Mouse (Mus musculus) stomach, embryonic 14.5 days (tissue): ENCODE measurements around the gene Gas1. TPM values are rescaled to one million over a fixed set of nuclear protein-coding genes. Genes with fewer than 3 reads are reported as not detected.

Source experiments
- ATAC-seq: fragments of 200-750 bp; cut with Nextera tagmentation; 2 replicates; pipeline ENCODE4 v1.8.0; 2017; ENCODE audit warnings: low read depth, moderate TSS enrichment; ENCODE audit not compliant: insufficient number of reproducible peaks, insufficient read depth, low FRiP score
- H3K27ac ChIP-seq: fragments of 300-500 bp; sonication (generic); 2 replicates; pipeline ENCODE4 v1.5.1; 2014; ENCODE audit warnings: mild to moderate bottlenecking, low read length, moderate library complexity, mixed read lengths
- H3K27me3 ChIP-seq: fragments of 300-500 bp; sonication (generic); 2 replicates; pipeline ENCODE4 v1.6.1; 2014; ENCODE audit warnings: low read length, control low read depth, mixed read lengths; ENCODE audit not compliant: control insufficient read depth, insufficient read depth
- H3K36me3 ChIP-seq: fragments of 300-500 bp; sonication (generic); 2 replicates; pipeline ENCODE4 v1.6.1; 2014; ENCODE audit warnings: mild to moderate bottlenecking, control low read depth, low read length, moderate library complexity, mixed read lengths; ENCODE audit not compliant: control insufficient read depth, insufficient read depth
- H3K4me1 ChIP-seq: fragments of 300-500 bp; sonication (generic); 2 replicates; pipeline ENCODE4 v1.6.1; 2014; ENCODE audit warnings: low read length, control low read depth, mixed read lengths; ENCODE audit not compliant: control insufficient read depth, insufficient read depth
- H3K4me2 ChIP-seq: fragments of 300-500 bp; sonication (generic); replicated peaks from 2 replicates; pipeline ENCODE4 v1.6.1; 2014; ENCODE audit warnings: low read depth, low read length, control low read depth
- H3K4me3 ChIP-seq: fragments of 300-500 bp; sonication (generic); 2 replicates; pipeline ENCODE4 v1.5.1; 2014; ENCODE audit warnings: low read depth, low read length, control low read depth
- H3K9ac ChIP-seq: fragments of 300-500 bp; sonication (generic); replicated peaks from 2 replicates; pipeline ENCODE4 v1.6.1; 2014; ENCODE audit warnings: low read depth, mild to moderate bottlenecking, control low read depth, low read length, moderate library complexity, mixed read lengths
- H3K9me3 ChIP-seq: fragments of 300-500 bp; sonication (generic); 2 replicates; pipeline ENCODE4 v1.6.1; 2016; ENCODE audit warnings: low read depth, low read length, control low read depth; ENCODE audit not compliant: control insufficient read depth
- WGBS: fragments of 180-500 bp; shearing (Covaris S2); extraction: QIAGEN DNeasy Blood & Tissue Kit; methylation state at CpG from one replicate; pipeline ENCODE4 v1.1.7; 2014; 5-methylcytosine and 5-hydroxymethylcytosine counted together
- polyA plus RNA-seq: library from polyadenylated mRNA; unstranded; fragments of >200 nt; fragmentation: Nextera tagmentation; extraction: Ambion mirVana; gene quantifications from 2 replicates; pipeline ENCODE4 v1.2.1, GENCODE M21; 2014

Gene Gas1
- 82.3 and 109 TPM in 2 replicates for polyA plus RNA-seq

GRCm38 (mm10) chr13:60177106-60177796 is at the start of gene Gas1:
TSS of gene Gas1 (minus strand) at chr13:60177365.
- peak; percentile 92 for ATAC-seq
- Histone ChIP-seq H3K4me2 (peak within 1 kb of the TSS; percentile 49), H3K27me3 (no peaks in the 10 kb centered on the region), H3K36me3 (no peaks in the 10 kb centered on the region; the same call in 1 of the 2 replicates), H3K9me3 (no peaks in the 10 kb centered on the region), H3K4me1 (peaks cover 10% of the 10 kb centered on the region), H3K27ac (peak within 1 kb of the TSS; percentile 99), H3K9ac (peak within 1 kb of the TSS; percentile 99), H3K4me3 (peak within 1 kb of the TSS; percentile 85)
- under 1% methylated on average over 55 of the region's 59 CpGs for WGBS

GRCm38 (mm10) chr13:60226251-60226836 is 49.2 kb upstream of the Gas1 start:
- H3K27me3 ChIP-seq, result no peaks in the 10 kb centered on the region
- peak overlapping the region; percentile 84 for H3K27ac ChIP-seq
- peak; percentile 80; the same call in 1 of the 2 replicates for ATAC-seq
- 5% methylated on average over 9 of the region's 9 CpGs for WGBS
- H3K9ac ChIP-seq, result no peak overlapping the region
- H3K4me3 ChIP-seq, result no peak overlapping the region
- peaks cover 24% of the 10 kb centered on the region for H3K4me1 ChIP-seq
- no peaks in the 10 kb centered on the region for H3K36me3 ChIP-seq
- H3K4me2 ChIP-seq, result peak overlapping the region; percentile 20; the same call in 1 of the 2 replicates
- H3K9me3 ChIP-seq, result peaks cover 4% of the 10 kb centered on the region; the same call in 1 of the 2 replicates

- peaks cover 4% of the 10 kb centered on the region; the same call in 1 of the 2 replicates for H3K9me3 ChIP-seq
- H3K36me3 ChIP-seq, result no peaks in the 10 kb centered on the region
- peak overlapping the region; percentile 20; the same call in 1 of the 2 replicates for H3K4me2 ChIP-seq
- no peak for ATAC-seq
- WGBS, result 29% methylated on average over 1 of the region's 1 CpGs
- no peak overlapping the region for H3K9ac ChIP-seq
- H3K4me1 ChIP-seq, result peaks cover 23% of the 10 kb centered on the region
- H3K4me3 ChIP-seq, result no peak overlapping the region
- no peaks in the 10 kb centered on the region for H3K27me3 ChIP-seq
- H3K27ac ChIP-seq, result peak overlapping the region; percentile 84
Observed at GRCm38 (mm10) chr13:60225736-60226135, 48.6 kb upstream of the Gas1 start.

GRCm38 (mm10) chr13:60225276-60225675 is 48.1 kb upstream of the Gas1 start:
- Histone ChIP-seq H3K4me3 (no peak overlapping the region), H3K4me1 (peaks cover 23% of the 10 kb centered on the region), H3K9ac (no peak overlapping the region), H3K9me3 (peaks cover 4% of the 10 kb centered on the region; the same call in 1 of the 2 replicates), H3K36me3 (no peaks in the 10 kb centered on the region), H3K27ac (peak overlapping the region; percentile 84), H3K4me2 (no peak overlapping the region), H3K27me3 (no peaks in the 10 kb centered on the region)
- 69% methylated on average over 5 of the region's 5 CpGs for WGBS
- no peak for ATAC-seq

GRCm38 (mm10) chr13:60223797-60224196 is 46.6 kb upstream of the Gas1 start:
- WGBS, result 54% methylated on average over 2 of the region's 2 CpGs
- no peak overlapping the region for H3K27ac ChIP-seq
- H3K4me2 ChIP-seq, result no peak overlapping the region
- no peak overlapping the region for H3K4me3 ChIP-seq
- no peaks in the 10 kb centered on the region for H3K36me3 ChIP-seq
- H3K27me3 ChIP-seq, result no peaks in the 10 kb centered on the region
- peaks cover 23% of the 10 kb centered on the region for H3K4me1 ChIP-seq
- H3K9ac ChIP-seq, result no peak overlapping the region
- no peak for ATAC-seq
- H3K9me3 ChIP-seq, result peaks cover 4% of the 10 kb centered on the region; the same call in 1 of the 2 replicates

GRCm38 (mm10) chr13:60222336-60222735 is 45.2 kb upstream of the Gas1 start:
- Histone ChIP-seq H3K4me1 (peaks cover 20% of the 10 kb centered on the region), H3K9ac (no peak overlapping the region), H3K27me3 (no peaks in the 10 kb centered on the region), H3K4me3 (no peak overlapping the region), H3K4me2 (no peak overlapping the region), H3K27ac (peak overlapping the region; percentile 48; the same call in 1 of the 2 replicates), H3K9me3 (peaks cover 4% of the 10 kb centered on the region; the same call in 1 of the 2 replicates), H3K36me3 (no peaks in the 10 kb centered on the region)
- 50% methylated on average over 11 of the region's 11 CpGs for WGBS
- no peak for ATAC-seq

GRCm38 (mm10) chr13:60213896-60214295 is 36.7 kb upstream of the Gas1 start:
- 62% methylated on average over 7 of the region's 7 CpGs for WGBS
- H3K27ac ChIP-seq, result no peak overlapping the region
- H3K4me2 ChIP-seq, result no peak overlapping the region
- no peaks in the 10 kb centered on the region for H3K9me3 ChIP-seq
- H3K27me3 ChIP-seq, result no peaks in the 10 kb centered on the region
- no peak overlapping the region for H3K4me3 ChIP-seq
- ATAC-seq, result no peak
- H3K4me1 ChIP-seq, result no peaks in the 10 kb centered on the region
- no peak overlapping the region for H3K9ac ChIP-seq
- H3K36me3 ChIP-seq, result no peaks in the 10 kb centered on the region

GRCm38 (mm10) chr13:60207135-60207601 is 30.0 kb upstream of the Gas1 start:
- Histone ChIP-seq H3K27ac (no peak overlapping the region), H3K4me3 (no peak overlapping the region), H3K4me2 (no peak overlapping the region), H3K27me3 (no peaks in the 10 kb centered on the region), H3K4me1 (no peaks in the 10 kb centered on the region), H3K9ac (no peak overlapping the region), H3K9me3 (no peaks in the 10 kb centered on the region), H3K36me3 (no peaks in the 10 kb centered on the region)
- 88% methylated on average over 6 of the region's 6 CpGs for WGBS
- no peak for ATAC-seq
